Mouse (Mus musculus) embryonic facial prominence, embryonic 15.5 days (tissue): ENCODE measurements around the gene Ranbp3. TPM values are rescaled to one million over a fixed set of nuclear protein-coding genes. Genes with fewer than 3 reads are reported as not detected.
"Not testable (repeated sequence)": the region's sequence is repeated elsewhere in the genome, so short reads cannot be mapped to it uniquely, and the experiment has no call there.

Experiments
- ATAC-seq: fragments of 200-750 bp; cut with Nextera tagmentation; 2 replicates; pipeline ENCODE4 v1.8.0; 2017; ENCODE audit warnings: low read depth, moderate TSS enrichment; ENCODE audit not compliant: insufficient number of reproducible peaks, low FRiP score, low TSS enrichment
- H3K27ac ChIP-seq: fragments of 300-500 bp; sonication (generic); replicated peaks from 2 replicates; pipeline ENCODE4 v1.5.1; 2015; ENCODE audit warnings: mild to moderate bottlenecking, inconsistent platforms
- H3K27me3 ChIP-seq: fragments of 300-500 bp; sonication (generic); 2 replicates; pipeline ENCODE4 v1.6.1; 2015; ENCODE audit warnings: inconsistent platforms
- H3K36me3 ChIP-seq: fragments of 300-500 bp; sonication (generic); 2 replicates; pipeline ENCODE4 v1.6.1; 2015; ENCODE audit warnings: mild to moderate bottlenecking, inconsistent platforms
- H3K4me1 ChIP-seq: fragments of 300-500 bp; sonication (generic); 2 replicates; pipeline ENCODE4 v1.6.1; 2015; ENCODE audit warnings: inconsistent platforms
- H3K4me2 ChIP-seq: fragments of 300-500 bp; sonication (generic); replicated peaks from 2 replicates; pipeline ENCODE4 v1.6.1; 2015; ENCODE audit warnings: mild to moderate bottlenecking, inconsistent platforms
- H3K4me3 ChIP-seq: fragments of 300-500 bp; sonication (generic); replicated peaks from 2 replicates; pipeline ENCODE4 v1.5.1; 2015; ENCODE audit warnings: mild to moderate bottlenecking, inconsistent platforms
- H3K9ac ChIP-seq: fragments of 300-500 bp; sonication (generic); 2 replicates; pipeline ENCODE4 v1.6.1; 2015; ENCODE audit warnings: inconsistent platforms
- H3K9me3 ChIP-seq: fragments of 300-500 bp; sonication (generic); replicated peaks from 2 replicates; pipeline ENCODE4 v1.6.1; 2016; ENCODE audit warnings: inconsistent platforms
- WGBS: fragments of 180-500 bp; shearing (Covaris S2); methylation state at CpG from one replicate; pipeline ENCODE4 v1.1.7; 2015; 5-methylcytosine and 5-hydroxymethylcytosine counted together
- polyA plus RNA-seq: library from polyadenylated mRNA; unstranded; fragments of >200 nt; fragmentation: Nextera tagmentation; extraction: Ambion mirVana; gene quantifications from 2 replicates; pipeline ENCODE4 v1.2.1, GENCODE M21; 2015

Gene Ranbp3
- 90.4 and 91.7 TPM in 2 replicates for polyA plus RNA-seq

GRCm38 (mm10) chr17:56672941-56673646, at the start of gene Ranbp3:
Gene Ranbp3 (plus strand): TSS chr17:56673294.
- under 1% methylated on average over 63 of the region's 66 CpGs for WGBS
- H3K4me3 ChIP-seq = peak within 1 kb of the TSS; percentile 75
- H3K36me3 ChIP-seq = peaks cover 22% of the 10 kb centered on the region
- H3K4me1 ChIP-seq = peaks cover 41% of the 10 kb centered on the region
- H3K9me3 ChIP-seq = no peaks in the 10 kb centered on the region
- H3K27ac ChIP-seq = peak within 1 kb of the TSS; percentile 88
- peak within 1 kb of the TSS; percentile 69 for H3K4me2 ChIP-seq
- H3K9ac ChIP-seq = peak within 1 kb of the TSS; percentile 86
- peak; percentile 93 for ATAC-seq
- peaks cover 1% of the 10 kb centered on the region for H3K27me3 ChIP-seq

- Histone ChIP-seq H3K4me1 (peaks cover 28% of the 10 kb centered on the region), H3K9me3 (no peaks in the 10 kb centered on the region), H3K4me2 (peak overlapping the region; percentile 93), H3K27ac (no peak overlapping the region), H3K9ac (0 out of 2 replicates have a peak overlapping the region, but pooled peaks have one; percentile 92), H3K27me3 (no peaks in the 10 kb centered on the region), H3K4me3 (peak overlapping the region; percentile 93), H3K36me3 (peaks cover 33% of the 10 kb centered on the region)
- 80% methylated on average over 3 of the region's 3 CpGs for WGBS
- no peak for ATAC-seq
Measured at GRCm38 (mm10) chr17:56625495-56625894, 47.6 kb upstream of the Ranbp3 start.

- no peak; the same call in 1 of the 2 replicates for ATAC-seq
- Histone ChIP-seq H3K36me3 (peaks cover 26% of the 10 kb centered on the region), H3K9ac (peak overlapping the region; percentile 92), H3K4me2 (peak overlapping the region; percentile 93), H3K27ac (peak overlapping the region; percentile 86), H3K4me1 (peaks cover 28% of the 10 kb centered on the region), H3K9me3 (no peaks in the 10 kb centered on the region), H3K27me3 (no peaks in the 10 kb centered on the region), H3K4me3 (peak overlapping the region; percentile 93)
- 7% methylated on average over 28 of the region's 32 CpGs for WGBS
Measured at GRCm38 (mm10) chr17:56626260-56626659, 46.8 kb upstream of the Ranbp3 start.

- Histone ChIP-seq H3K27me3 (no peaks in the 10 kb centered on the region), H3K4me2 (peak within 1 kb of the TSS; percentile 93), H3K9ac (peak within 1 kb of the TSS; percentile 92), H3K27ac (peak within 1 kb of the TSS; percentile 86), H3K36me3 (peaks cover 21% of the 10 kb centered on the region), H3K4me1 (peaks cover 28% of the 10 kb centered on the region), H3K4me3 (peak within 1 kb of the TSS; percentile 93), H3K9me3 (no peaks in the 10 kb centered on the region)
- WGBS = under 1% methylated on average over 51 of the region's 51 CpGs
- ATAC-seq = peak; percentile 93
Measured at GRCm38 (mm10) chr17:56626754-56627470, 46.2 kb upstream of the Ranbp3 start, which contains the start of gene Lonp1. Gene Lonp1 (minus strand): TSS chr17:56626887.

- ATAC-seq = no peak
- 7% methylated on average over 26 of the region's 26 CpGs for WGBS
Measured at GRCm38 (mm10) chr17:56627530-56628277, 45.4 kb upstream of the Ranbp3 start, which contains the start of gene Catsperd. Gene Catsperd (plus strand): TSS chr17:56628143.

GRCm38 (mm10) chr17:56629800-56630781, 43.0 kb upstream of the Ranbp3 start:
- WGBS = 87% methylated on average over 27 of the region's 27 CpGs
- not testable (repeated sequence) for H3K4me2 ChIP-seq, H3K27me3 ChIP-seq, H3K9me3 ChIP-seq, H3K4me3 ChIP-seq, ATAC-seq, H3K36me3 ChIP-seq, H3K9ac ChIP-seq, H3K27ac ChIP-seq
- H3K4me1 ChIP-seq = peaks cover 22% of the 10 kb centered on the region

More at GRCm38 (mm10) chr17:56627530-56628277, 45.4 kb upstream of the Ranbp3 start, which contains the start of gene Catsperd:
- Histone ChIP-seq H3K4me2 (peak within 1 kb of the TSS; percentile 93), H3K9me3 (no peaks in the 10 kb centered on the region), H3K9ac (peak within 1 kb of the TSS; percentile 21), H3K27me3 (no peaks in the 10 kb centered on the region), H3K4me1 (peaks cover 28% of the 10 kb centered on the region), H3K36me3 (peaks cover 13% of the 10 kb centered on the region; the same call in 1 of the 2 replicates), H3K27ac (peak within 1 kb of the TSS; percentile 86), H3K4me3 (peak within 1 kb of the TSS; percentile 93)

- WGBS = 43% methylated on average over 4 of the region's 4 CpGs
- Histone ChIP-seq H3K9me3 (no peaks in the 10 kb centered on the region), H3K4me3 (no peak overlapping the region), H3K27me3 (no peaks in the 10 kb centered on the region), H3K4me1 (peaks cover 10% of the 10 kb centered on the region), H3K27ac (no peak overlapping the region), H3K9ac (no peak overlapping the region), H3K4me2 (no peak overlapping the region), H3K36me3 (no peaks in the 10 kb centered on the region)
- ATAC-seq = no peak
Measured at GRCm38 (mm10) chr17:56631807-56632206, 41.3 kb upstream of the Ranbp3 start.

- no peak overlapping the region for H3K27ac ChIP-seq
- H3K4me1 ChIP-seq = no peaks in the 10 kb centered on the region
- H3K36me3 ChIP-seq = no peaks in the 10 kb centered on the region
- H3K9me3 ChIP-seq = no peaks in the 10 kb centered on the region
- no peak overlapping the region for H3K4me3 ChIP-seq
- H3K27me3 ChIP-seq = no peaks in the 10 kb centered on the region
- ATAC-seq = no peak
- no peak overlapping the region for H3K4me2 ChIP-seq
- H3K9ac ChIP-seq = no peak overlapping the region
- WGBS = 75% methylated on average over 6 of the region's 6 CpGs
Measured at GRCm38 (mm10) chr17:56634023-56634422, 39.1 kb upstream of the Ranbp3 start.

- Histone ChIP-seq H3K4me3 (no peak overlapping the region), H3K9ac (no peak overlapping the region), H3K36me3 (no peaks in the 10 kb centered on the region), H3K27ac (no peak overlapping the region), H3K4me1 (no peaks in the 10 kb centered on the region), H3K4me2 (no peak overlapping the region), H3K27me3 (no peaks in the 10 kb centered on the region), H3K9me3 (no peaks in the 10 kb centered on the region)
- WGBS = 73% methylated on average over 4 of the region's 4 CpGs
- no peak for ATAC-seq
Measured at GRCm38 (mm10) chr17:56643237-56643636, 29.9 kb upstream of the Ranbp3 start.

GRCm38 (mm10) chr17:56647546-56647945, 25.5 kb upstream of the Ranbp3 start:
- Histone ChIP-seq H3K4me1 (no peaks in the 10 kb centered on the region), H3K27me3 (no peaks in the 10 kb centered on the region), H3K9ac (no peak overlapping the region), H3K4me3 (no peak overlapping the region), H3K36me3 (no peaks in the 10 kb centered on the region), H3K9me3 (no peaks in the 10 kb centered on the region), H3K4me2 (no peak overlapping the region), H3K27ac (no peak overlapping the region)
- no peak for ATAC-seq
- WGBS = 48% methylated on average over 12 of the region's 13 CpGs
